Mouse (Mus musculus) brain, embryonic 14.5 days (tissue): ENCODE results near the gene Mcl1. TPM values are rescaled to one million over a fixed set of nuclear protein-coding genes. Genes with fewer than 3 reads are reported as not detected.

Source experiments
- DNase-seq: peaks from one replicate; pipeline ENCODE4 v3.0.0-alpha.2; 2011; ENCODE audit warnings: low read depth
- CTCF ChIP-seq: fragments of 200-500 bp; IDR thresholded peaks from 2 replicates; pipeline ENCODE4 v1.5.1; 2012; ENCODE audit warnings: inconsistent platforms, mild to moderate bottlenecking, moderate library complexity, borderline replicate concordance; ENCODE audit not compliant: insufficient read depth, insufficient read length; ENCODE audit errors: extremely low read depth
- POLR2A ChIP-seq: fragments of 200-500 bp; IDR thresholded peaks from 2 replicates; pipeline ENCODE4 v1.6.1; 2012; ENCODE audit warnings: mild to moderate bottlenecking, inconsistent platforms, borderline replicate concordance; ENCODE audit not compliant: poor library complexity, insufficient read depth, insufficient read length, severe bottlenecking; ENCODE audit errors: extremely low read depth
- polyA plus RNA-seq: library from polyadenylated mRNA; depleted of rRNA; stranded (reverse); fragments of >200 nt; gene quantifications from 2 replicates; pipeline ENCODE4 v1.2.3, GENCODE M21; 2012

Gene Mcl1
- polyA plus RNA-seq, 1 experiment, result 72.3 TPM

DNA sequence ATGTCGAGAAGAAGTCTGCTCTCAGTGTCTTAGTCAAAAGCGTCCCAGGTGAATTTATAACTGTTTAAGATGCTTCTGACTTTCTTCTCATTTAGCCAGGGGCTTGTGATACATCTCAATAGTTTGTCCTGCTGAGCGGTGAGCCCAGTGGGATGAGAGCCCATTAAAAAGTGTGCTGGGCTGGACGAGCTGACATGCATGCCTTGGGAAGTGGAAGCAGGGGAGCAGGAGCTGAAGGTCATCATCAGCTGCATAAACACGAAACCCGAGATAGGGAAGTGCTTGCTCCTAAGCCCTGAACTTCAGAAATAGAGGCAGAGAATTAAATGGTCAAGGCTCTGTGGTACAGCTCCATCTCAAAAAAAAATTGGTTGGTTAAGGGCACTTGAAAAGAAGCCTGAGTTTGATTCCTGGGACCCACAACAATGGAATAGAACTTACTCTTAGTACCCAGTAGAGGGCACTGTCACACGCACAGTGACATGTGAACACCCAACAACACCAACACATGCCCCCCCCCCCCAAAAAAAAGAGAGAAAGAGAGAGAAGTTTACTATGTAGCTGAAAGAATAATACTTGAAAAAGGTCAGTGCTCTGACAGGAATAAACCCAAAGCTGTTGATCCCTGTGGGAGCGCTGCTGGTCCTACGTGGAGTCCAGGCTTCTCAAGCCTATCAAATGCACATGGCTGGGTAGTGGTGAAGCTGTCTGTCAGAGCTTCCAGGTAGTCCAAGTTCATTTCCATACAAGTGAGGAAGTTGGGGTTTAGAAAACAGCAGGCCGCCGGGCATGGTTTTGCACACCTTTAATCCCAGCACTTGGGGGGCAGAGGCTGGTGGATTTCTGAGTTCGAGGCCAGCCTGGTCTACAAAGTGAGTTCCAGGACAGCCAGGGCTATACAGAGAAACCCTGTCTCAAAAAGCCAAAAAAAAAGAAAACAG is 25.7 kb upstream of the Mcl1 start:
- TF ChIP-seq POLR2A (no peak), CTCF (peak; percentile 50; the same call in 1 of the 2 replicates)
- DNase-seq, result peak; percentile 48

GRCm38 (mm10) chr3:95635636-95636035 is 23.0 kb upstream of the Mcl1 start:
- no peak for DNase-seq
- TF ChIP-seq POLR2A, result no peak
- TF ChIP-seq CTCF, result no peak

GRCm38 (mm10) chr3:95636072-95636471 is 22.5 kb upstream of the Mcl1 start:
- DNase-seq, result no peak
- no peak for TF ChIP-seq CTCF
- no peak for TF ChIP-seq POLR2A

DNA sequence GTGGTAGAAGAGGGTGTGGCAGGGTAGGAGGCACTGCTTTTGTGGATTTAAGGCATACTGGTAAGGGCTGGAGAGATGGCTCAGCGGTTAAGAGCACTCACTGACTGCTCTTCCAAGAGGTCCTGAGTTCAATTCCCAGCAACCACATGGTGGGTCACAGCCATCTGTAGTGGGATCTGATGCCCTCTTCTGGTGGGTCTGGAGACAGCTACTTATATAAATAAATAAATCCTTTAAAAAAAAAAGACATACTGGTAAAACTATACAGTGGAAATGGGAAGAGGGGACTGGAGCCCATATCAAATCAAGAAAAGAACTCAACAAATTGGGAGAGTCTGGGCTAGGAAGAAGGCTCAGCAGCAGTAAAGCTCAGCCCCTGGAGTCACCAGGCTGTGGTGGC is 18.9 kb upstream of the Mcl1 start:
- no peak for TF ChIP-seq CTCF
- no peak for TF ChIP-seq POLR2A
- DNase-seq, result no peak

DNA sequence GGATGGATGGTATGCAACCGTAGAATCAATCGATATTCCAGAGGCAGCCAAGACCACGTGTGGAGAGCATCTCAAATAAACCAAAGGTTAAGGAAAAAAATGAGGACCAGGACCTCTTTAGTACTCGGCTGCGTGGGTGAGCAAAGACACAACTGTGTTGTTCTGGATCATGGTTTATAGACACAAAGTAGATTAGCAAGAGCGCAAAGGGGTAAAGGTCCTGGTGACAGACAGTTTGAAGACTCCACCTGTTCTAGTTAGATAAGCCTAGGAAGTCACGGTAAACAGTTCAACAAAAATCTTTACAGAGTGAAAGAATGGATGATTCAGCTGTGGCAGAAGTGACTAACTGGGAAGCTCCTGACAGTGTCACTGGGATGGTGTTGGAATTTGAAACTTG is 15.5 kb upstream of the Mcl1 start:
- DNase-seq, result no peak
- TF ChIP-seq POLR2A (no peak), CTCF (no peak)

GRCm38 (mm10) chr3:95645313-95646235 is 13.0 kb upstream of the Mcl1 start:
- no peak for DNase-seq
- no peak for TF ChIP-seq POLR2A
- TF ChIP-seq CTCF, result no peak

DNA sequence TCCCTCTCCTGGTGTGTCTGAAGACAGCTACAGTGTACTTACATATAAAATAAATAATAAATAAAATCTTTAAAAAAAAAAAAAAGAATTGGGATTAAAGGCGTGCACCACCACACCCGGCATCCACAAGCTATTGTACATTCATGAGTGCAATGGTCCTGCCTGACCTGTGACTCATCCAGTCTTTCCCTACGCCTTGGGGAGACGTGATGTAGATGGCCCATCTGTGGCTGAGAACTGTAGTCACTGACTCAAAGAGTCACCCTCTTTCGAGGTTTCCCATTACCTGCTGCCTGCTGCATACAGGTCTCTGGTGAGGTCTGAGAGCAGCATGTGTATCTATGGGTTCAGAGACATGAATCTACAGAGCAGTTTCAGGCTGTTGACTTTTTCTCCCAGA is 10.6 kb upstream of the Mcl1 start:
- DNase-seq, result no peak
- TF ChIP-seq POLR2A (no peak), CTCF (no peak)

GRCm38 (mm10) chr3:95650276-95651032 is 8.1 kb upstream of the Mcl1 start:
- DNase-seq, result no peak
- TF ChIP-seq CTCF (no peak), POLR2A (no peak)

DNA sequence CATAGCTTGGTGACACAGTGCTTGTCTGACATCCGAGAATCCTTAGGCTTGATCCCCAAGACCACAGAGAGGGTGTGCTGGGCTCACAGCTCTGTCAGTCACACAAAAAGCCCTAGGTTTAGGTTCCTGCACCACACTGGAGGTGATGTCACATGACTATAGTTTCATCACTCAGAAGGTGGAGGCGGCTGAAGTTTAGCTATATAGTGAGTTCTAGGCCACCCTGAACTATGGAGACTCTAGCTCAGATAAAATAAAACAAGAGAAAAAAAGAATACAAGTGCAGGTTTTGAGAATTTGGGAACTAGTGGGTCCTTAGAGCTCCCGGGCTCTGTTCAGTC is 7.6 kb upstream of the Mcl1 start:
- no peak for DNase-seq
- TF ChIP-seq POLR2A, result no peak
- no peak for TF ChIP-seq CTCF

GRCm38 (mm10) chr3:95651391-95652203 is 7.0 kb upstream of the Mcl1 start:
- DNase-seq, result no peak
- TF ChIP-seq POLR2A (no peak), CTCF (no peak)

- no peak for DNase-seq
- TF ChIP-seq CTCF, result no peak
- TF ChIP-seq POLR2A, result no peak
Measured at GRCm38 (mm10) chr3:95652204-95652811, 6.3 kb upstream of the Mcl1 start.
